Mouse (Mus musculus): ENCODE measurements at regions not wholly inside any gene's neighbourhood (a gene's known extent, or its start where the extent isn't known, plus 50 kb on each side); places are given as distances from the start of the nearest gene placed in this dataset.

GRCm38 (mm10) chr5:148769452-148769851 lies 159.7 kb downstream of the Katnal1 start:
- no peaks in the 10 kb centered on the region for H3K9me3 ChIP-seq (replicated peaks; ENCODE audit: low read length)
- 71% methylated on average over 4 of the region's 4 CpGs for WGBS
- DNase-seq (ENCODE audit: low spot score) (no peak), ATAC-seq (replicated peaks; ENCODE audit: low FRiP score, low read depth) (no peak)
- no peak for TF ChIP-seq CTCF (IDR thresholded peaks at IDR 0.05; ENCODE audit: low read depth)
- no peak overlapping the region for H3K27ac ChIP-seq
- H3K4me3 ChIP-seq (replicated peaks; ENCODE audit: low read depth, low read length), result no peak overlapping the region
- H3K4me1 ChIP-seq (replicated peaks; ENCODE audit: insufficient read depth, low read length), result no peaks in the 10 kb centered on the region
- no peak overlapping the region for H3K4me2 ChIP-seq (ENCODE audit: low read length)
- no peaks in the 10 kb centered on the region for H3K36me3 ChIP-seq (ENCODE audit: insufficient read depth, low read length)
- no peak overlapping the region for H3K9ac ChIP-seq (ENCODE audit: low read depth, low read length)
- H3K27me3 ChIP-seq (ENCODE audit: insufficient read depth, low read length), result no peaks in the 10 kb centered on the region

GRCm38 (mm10) chr5:148768346-148768745 lies 160.8 kb downstream of the Katnal1 start:
- WGBS, result 23% methylated on average over 7 of the region's 7 CpGs
- no peaks in the 10 kb centered on the region for H3K9me3 ChIP-seq (replicated peaks; ENCODE audit: low read length)
- H3K4me1 ChIP-seq (replicated peaks; ENCODE audit: insufficient read depth, low read length), result no peaks in the 10 kb centered on the region
- no peak overlapping the region for H3K9ac ChIP-seq (ENCODE audit: low read depth, low read length)
- TF ChIP-seq CTCF (IDR thresholded peaks at IDR 0.05; ENCODE audit: low read depth), result no peak
- H3K36me3 ChIP-seq (ENCODE audit: insufficient read depth, low read length), result no peaks in the 10 kb centered on the region
- no peaks in the 10 kb centered on the region for H3K27me3 ChIP-seq (ENCODE audit: insufficient read depth, low read length)
- DNase-seq (ENCODE audit: low spot score), result peak; percentile 47
- no peak overlapping the region for H3K27ac ChIP-seq
- no peak overlapping the region for H3K4me3 ChIP-seq (replicated peaks; ENCODE audit: low read depth, low read length)
- ATAC-seq (replicated peaks; ENCODE audit: low FRiP score, low read depth), result no peak; the same call in 1 of the 2 replicates
- no peak overlapping the region for H3K4me2 ChIP-seq (ENCODE audit: low read length)

- no peak for ATAC-seq (replicated peaks; ENCODE audit: low FRiP score, low read depth)
- Histone ChIP-seq H3K4me2 (ENCODE audit: low read length) (no peak overlapping the region), H3K27me3 (ENCODE audit: insufficient read depth, low read length) (no peaks in the 10 kb centered on the region), H3K4me3 (replicated peaks; ENCODE audit: low read depth, low read length) (no peak overlapping the region), H3K27ac (no peak overlapping the region), H3K36me3 (ENCODE audit: insufficient read depth, low read length) (no peaks in the 10 kb centered on the region), H3K4me1 (replicated peaks; ENCODE audit: insufficient read depth, low read length) (no peaks in the 10 kb centered on the region), H3K9me3 (replicated peaks; ENCODE audit: low read length) (no peaks in the 10 kb centered on the region), H3K9ac (ENCODE audit: low read depth, low read length) (no peak overlapping the region)
- no peak for DNase-seq (ENCODE audit: low spot score)
- 92% methylated on average over 7 of the region's 7 CpGs for WGBS
- no peak for TF ChIP-seq CTCF (IDR thresholded peaks at IDR 0.05; ENCODE audit: low read depth)
Measured at GRCm38 (mm10) chr5:148765993-148766392, 163.1 kb downstream of the Katnal1 start.

GRCm38 (mm10) chr5:148760108-148760507 lies 169.0 kb downstream of the Katnal1 start:
- Histone ChIP-seq H3K4me1 (replicated peaks; ENCODE audit: insufficient read depth, low read length) (peaks cover 18% of the 10 kb centered on the region), H3K4me3 (replicated peaks; ENCODE audit: low read depth, low read length) (no peak overlapping the region), H3K9ac (ENCODE audit: low read depth, low read length) (no peak overlapping the region), H3K9me3 (replicated peaks; ENCODE audit: low read length) (no peaks in the 10 kb centered on the region), H3K27me3 (ENCODE audit: insufficient read depth, low read length) (no peaks in the 10 kb centered on the region), H3K27ac (no peak overlapping the region), H3K4me2 (ENCODE audit: low read length) (no peak overlapping the region), H3K36me3 (ENCODE audit: insufficient read depth, low read length) (no peaks in the 10 kb centered on the region)
- ATAC-seq (replicated peaks; ENCODE audit: low FRiP score, low read depth) (no peak), DNase-seq (ENCODE audit: low spot score) (no peak)
- no peak for TF ChIP-seq CTCF (IDR thresholded peaks at IDR 0.05; ENCODE audit: low read depth)
- WGBS, result 64% methylated on average over 9 of the region's 9 CpGs

- Histone ChIP-seq H3K36me3 (ENCODE audit: insufficient read depth, low read length) (no peaks in the 10 kb centered on the region), H3K9ac (ENCODE audit: low read depth, low read length) (no peak overlapping the region), H3K27ac (no peak overlapping the region), H3K27me3 (ENCODE audit: insufficient read depth, low read length) (no peaks in the 10 kb centered on the region), H3K4me1 (replicated peaks; ENCODE audit: insufficient read depth, low read length) (peaks cover 18% of the 10 kb centered on the region), H3K9me3 (replicated peaks; ENCODE audit: low read length) (no peaks in the 10 kb centered on the region), H3K4me3 (replicated peaks; ENCODE audit: low read depth, low read length) (no peak overlapping the region), H3K4me2 (ENCODE audit: low read length) (no peak overlapping the region)
- DNase-seq (ENCODE audit: low spot score), result no peak
- no peak for ATAC-seq (replicated peaks; ENCODE audit: low FRiP score, low read depth)
- no peak for TF ChIP-seq CTCF (IDR thresholded peaks at IDR 0.05; ENCODE audit: low read depth)
- 74% methylated on average over 7 of the region's 7 CpGs for WGBS
Measured at GRCm38 (mm10) chr5:148758786-148759185, 170.3 kb downstream of the Katnal1 start.

- Histone ChIP-seq H3K9ac (ENCODE audit: low read depth, low read length) (no peak overlapping the region), H3K27ac (peak overlapping the region; percentile 78), H3K4me3 (replicated peaks; ENCODE audit: low read depth, low read length) (no peak overlapping the region), H3K4me2 (ENCODE audit: low read length) (no peak overlapping the region), H3K4me1 (replicated peaks; ENCODE audit: insufficient read depth, low read length) (peaks cover 18% of the 10 kb centered on the region), H3K36me3 (ENCODE audit: insufficient read depth, low read length) (no peaks in the 10 kb centered on the region), H3K9me3 (replicated peaks; ENCODE audit: low read length) (no peaks in the 10 kb centered on the region), H3K27me3 (ENCODE audit: insufficient read depth, low read length) (no peaks in the 10 kb centered on the region)
- ATAC-seq (replicated peaks; ENCODE audit: low FRiP score, low read depth), result peak; percentile 38
- no peak for TF ChIP-seq CTCF (IDR thresholded peaks at IDR 0.05; ENCODE audit: low read depth)
- DNase-seq (ENCODE audit: low spot score), result no peak
- 37% methylated on average over 5 of the region's 5 CpGs for WGBS
Measured at GRCm38 (mm10) chr5:148757715-148758114, 171.4 kb downstream of the Katnal1 start.

GRCm38 (mm10) chr5:148757236-148757635 lies 171.9 kb downstream of the Katnal1 start:
- ATAC-seq (replicated peaks; ENCODE audit: low FRiP score, low read depth) (peak; percentile 92), DNase-seq (ENCODE audit: low spot score) (peak; percentile 89)
- no peak overlapping the region for H3K9ac ChIP-seq (ENCODE audit: low read depth, low read length)
- H3K4me3 ChIP-seq (replicated peaks; ENCODE audit: low read depth, low read length), result no peak overlapping the region
- H3K4me2 ChIP-seq (ENCODE audit: low read length), result 0 out of 2 replicates have a peak overlapping the region, but pooled peaks have one; percentile 3
- no peaks in the 10 kb centered on the region for H3K27me3 ChIP-seq (ENCODE audit: insufficient read depth, low read length)
- H3K36me3 ChIP-seq (ENCODE audit: insufficient read depth, low read length), result no peaks in the 10 kb centered on the region
- 30% methylated on average over 8 of the region's 8 CpGs for WGBS
- H3K9me3 ChIP-seq (replicated peaks; ENCODE audit: low read length), result no peaks in the 10 kb centered on the region
- peak overlapping the region; percentile 78 for H3K27ac ChIP-seq
- peaks cover 18% of the 10 kb centered on the region for H3K4me1 ChIP-seq (replicated peaks; ENCODE audit: insufficient read depth, low read length)
- TF ChIP-seq CTCF (IDR thresholded peaks at IDR 0.05; ENCODE audit: low read depth), result peak; percentile 19; the same call in 1 of the 2 replicates
